Mouse (Mus musculus) ES-E14 (cell line): ENCODE measurements around the gene Lmo4.

Experiments
- CHD2 ChIP-seq: IDR thresholded peaks from 2 replicates; pipeline ENCODE4 v1.6.1; 2014; ENCODE audit warnings: mild to moderate bottlenecking, low read depth, low read length, inconsistent platforms
- HCFC1 ChIP-seq: IDR thresholded peaks from 2 replicates; pipeline ENCODE4 v1.6.1; 2012; ENCODE audit warnings: low read length, inconsistent platforms, borderline replicate concordance; ENCODE audit not compliant: insufficient read depth
- MAFK ChIP-seq: IDR thresholded peaks from 2 replicates; pipeline ENCODE4 v1.6.1; 2014; ENCODE audit warnings: mild to moderate bottlenecking, low read depth, low read length, inconsistent platforms; ENCODE audit not compliant: insufficient read depth
- ZC3H11A ChIP-seq: IDR thresholded peaks from 2 replicates; pipeline ENCODE4 v1.6.1; 2012; ENCODE audit warnings: low read depth, mild to moderate bottlenecking, inconsistent platforms, low read length, borderline replicate concordance
- ZNF384 ChIP-seq: IDR thresholded peaks from 2 replicates; pipeline ENCODE4 v1.6.1; 2012; ENCODE audit warnings: low read depth, low read length, inconsistent platforms

DNA sequence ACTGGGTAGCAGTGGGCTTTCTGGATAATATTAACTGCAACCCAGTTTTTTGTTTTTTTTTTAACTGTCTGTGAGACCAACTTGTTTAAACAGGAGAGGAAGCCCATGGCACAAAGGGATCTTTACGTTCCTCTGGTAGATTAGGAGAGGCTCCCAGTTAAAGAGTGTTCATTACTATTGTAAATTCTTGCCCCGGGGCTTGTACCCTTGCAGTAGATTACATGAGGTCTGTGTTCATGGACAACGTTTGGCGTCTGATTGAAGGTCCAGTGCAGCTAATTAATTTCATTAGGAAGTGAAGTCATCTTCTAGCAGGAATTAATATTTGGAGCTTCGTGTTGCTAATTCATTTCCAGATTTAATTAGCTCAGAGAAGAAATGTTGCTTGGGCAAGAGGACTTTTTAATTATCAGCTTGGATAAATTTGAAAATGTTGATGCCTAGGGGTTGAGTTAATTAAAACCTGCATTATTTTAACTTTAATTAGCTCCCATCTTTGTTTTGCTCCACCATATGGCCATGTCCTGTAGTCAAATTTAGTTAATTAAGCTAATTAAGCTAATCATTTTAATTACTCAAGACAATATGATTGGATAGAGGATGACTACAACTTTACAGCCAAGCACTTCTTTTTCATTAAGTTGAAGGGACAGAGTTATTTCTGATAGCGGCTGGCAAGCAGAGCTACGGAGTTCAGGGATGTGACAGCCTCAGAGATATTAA lies 31.0 kb downstream of the Lmo4 start:
- TF ChIP-seq MAFK (no peak), HCFC1 (no peak), ZC3H11A (no peak), ZNF384 (no peak), CHD2 (no peak)
